Mouse (Mus musculus): Measurements from ENCODE around the gene Trir. TPM values are rescaled to one million over a fixed set of nuclear protein-coding genes. Genes with fewer than 3 reads are reported as not detected.

Gene Trir
- polyA plus RNA-seq, 1 experiment: 87.8 TPM

DNA sequence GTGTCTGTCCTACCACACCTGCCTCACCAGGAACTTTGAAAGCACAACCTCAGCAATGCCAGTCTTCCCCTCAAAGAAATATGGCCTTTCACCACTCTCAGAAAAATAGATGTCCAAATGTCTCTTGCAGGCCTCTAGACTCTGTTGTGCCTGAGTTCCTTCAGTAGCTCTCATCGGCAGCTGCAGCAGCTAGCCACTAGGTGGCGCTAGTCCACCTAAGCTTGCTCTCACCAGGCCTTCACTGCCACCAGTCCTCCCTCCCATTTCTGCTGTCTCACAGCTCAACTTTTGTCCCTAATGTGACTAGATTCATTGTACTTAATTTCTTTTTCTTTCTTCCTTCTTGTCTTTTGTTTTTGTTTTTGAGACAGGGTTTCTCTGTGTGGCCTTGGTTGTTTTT, 50.4 kb downstream of the Trir start:
- 2% methylated on average over 2 of the region's 2 CpGs for WGBS
- Histone ChIP-seq H3K4me3 (ENCODE audit: extremely low read depth, insufficient read depth, insufficient read length) (no peak overlapping the region), H3K36me3 (ENCODE audit: control insufficient read depth, insufficient read depth, low read length) (peaks cover 22% of the 10 kb centered on the region), H3K4me1 (ENCODE audit: control insufficient read depth, insufficient read depth, insufficient read length) (peaks cover 14% of the 10 kb centered on the region; the same call in 1 of the 2 replicates), H3K27me3 (ENCODE audit: control insufficient read depth, insufficient read depth, low read length) (no peaks in the 10 kb centered on the region), H3K27ac (ENCODE audit: insufficient read depth, low read length) (no peak overlapping the region)
- peak; percentile 63 to 74 for DNase-seq (ENCODE audit: low read depth in 1 of 2, low spot score in 2 of 2)
- TF ChIP-seq POLR2A (IDR thresholded peaks at IDR 0.05; ENCODE audit: low read depth, low read length): no peak
- peak; percentile 94; the same call in 1 of the 2 replicates for TF ChIP-seq CTCF (IDR thresholded peaks at IDR 0.05; ENCODE audit: extremely low read depth, insufficient read depth, insufficient read length, insufficient replicate concordance)

Other genes with a start within 250 kb of the Trir start
- gene Nfix, start 226.5 kb upstream of the Trir start, polyA plus RNA-seq (2012; rRNA removed): 13.7 and 17.1 TPM in 2 replicates
- gene Dand5, start 204.0 kb upstream of the Trir start, polyA plus RNA-seq (2012; rRNA removed): 1.6 and 1.8 TPM in 2 replicates
- 20.3 and 61.4 TPM in 2 replicates for gene Gadd45gip1, start 195.3 kb upstream of the Trir start, polyA plus RNA-seq (2012; rRNA removed)
- gene Rad23a, start 186.2 kb upstream of the Trir start, polyA plus RNA-seq (2012; rRNA removed): 125 and 162 TPM in 2 replicates
- gene Calr, start 179.9 kb upstream of the Trir start, polyA plus RNA-seq (2012; rRNA removed): 112 and 116 TPM in 2 replicates
- gene Farsa, start 169.8 kb upstream of the Trir start, polyA plus RNA-seq (2012; rRNA removed): 50.3 and 55.0 TPM in 2 replicates
- gene Syce2, start 154.7 kb upstream of the Trir start, polyA plus RNA-seq (2012; rRNA removed): 1.8 and 2.0 TPM in 2 replicates
- gene Gcdh, start 132.9 kb upstream of the Trir start, polyA plus RNA-seq (2012; rRNA removed): 44.2 and 48.3 TPM in 2 replicates
- 46.5 and 70.0 TPM in 2 replicates for gene Klf1, start 124.9 kb upstream of the Trir start, polyA plus RNA-seq (2012; rRNA removed)
- gene Dnase2a, start 118.3 kb upstream of the Trir start, polyA plus RNA-seq (2012; rRNA removed): 43.4 and 44.9 TPM in 2 replicates
- 0.70 and 0.74 TPM in 2 replicates for gene Mast1, start 89.5 kb upstream of the Trir start, polyA plus RNA-seq (2012; rRNA removed)
- gene Rtbdn, start 79.8 kb upstream of the Trir start, polyA plus RNA-seq (2012; rRNA removed): not detected in 2 replicates
- gene Gm49661, start 57.4 kb upstream of the Trir start, polyA plus RNA-seq (2012; rRNA removed): not detected in 2 replicates
- 149 and 164 TPM in 2 replicates for gene Prdx2, start 57.2 kb upstream of the Trir start, polyA plus RNA-seq (2012; rRNA removed)
- 34.2 and 35.6 TPM in 2 replicates for gene Rnaseh2a, start 57.1 kb upstream of the Trir start, polyA plus RNA-seq (2012; rRNA removed)
- gene Junb, start 48.1 kb upstream of the Trir start, polyA plus RNA-seq (2012; rRNA removed): 89.2 and 154 TPM in 2 replicates
- gene Hook2, start 36.2 kb upstream of the Trir start, polyA plus RNA-seq (2012; rRNA removed): 3.6 and 3.9 TPM in 2 replicates
- gene Best2, start 12.3 kb upstream of the Trir start, polyA plus RNA-seq (2012; rRNA removed): not detected in 2 replicates
- gene Asna1, start 1.5 kb upstream of the Trir start, polyA plus RNA-seq (2012; rRNA removed): 71.6 and 72.0 TPM in 2 replicates
- 40.0 and 47.5 TPM in 2 replicates for gene Tnpo2, start 10.1 kb downstream of the Trir start, polyA plus RNA-seq (2012; rRNA removed)
- gene Fbxw9, start 33.2 kb downstream of the Trir start, polyA plus RNA-seq (2012; rRNA removed): 18.8 and 22.5 TPM in 2 replicates
- 0.48 and 1.4 TPM in 2 replicates for gene Gm5741, start 41.2 kb downstream of the Trir start, polyA plus RNA-seq (2012; rRNA removed)
- 40.6 and 84.9 TPM in 2 replicates for gene Dhps, start 44.9 kb downstream of the Trir start, polyA plus RNA-seq (2012; rRNA removed)
- gene Wdr83os, start 53.9 kb downstream of the Trir start, polyA plus RNA-seq (2012; rRNA removed): 68.5 and 73.6 TPM in 2 replicates
- 20.6 and 26.3 TPM in 2 replicates for gene Wdr83, start 54.5 kb downstream of the Trir start, polyA plus RNA-seq (2012; rRNA removed)
- 163 and 165 TPM in 2 replicates for gene Man2b1, start 56.4 kb downstream of the Trir start, polyA plus RNA-seq (2012; rRNA removed)
- gene Zfp791, start 96.3 kb downstream of the Trir start, polyA plus RNA-seq (2012; rRNA removed): 0.05 and 0.11 TPM in 2 replicates
- 0.04 TPM in 1 of 2 replicates, not detected in the other for gene Cks1brt, start 125.1 kb downstream of the Trir start, polyA plus RNA-seq (2012; rRNA removed)
- not detected in 2 replicates for gene Olfr371, start 199.2 kb downstream of the Trir start, polyA plus RNA-seq (2012; rRNA removed)

Data from spleen, adult 2 months (tissue).